Mouse (Mus musculus) testis, adult 10 weeks (tissue): ENCODE data around the gene Cdh1. TPM values are rescaled to one million over a fixed set of nuclear protein-coding genes. Genes with fewer than 3 reads are reported as not detected.

Source experiments
- polyA plus RNA-seq: library from polyadenylated mRNA; stranded (reverse); fragments of 350-450 nt; fragmentation: Illumina TruSeq; extraction: RNeasy Lipid Tissue Mini Kit (QIAGEN cat#74804); gene quantifications from one replicate; pipeline ENCODE4 v1.2.3, GENCODE M21; 2014; ENCODE audit warnings: low read depth, low replicate concordance

Cdh1 gene
- 0.27 TPM for polyA plus RNA-seq

DNA sequence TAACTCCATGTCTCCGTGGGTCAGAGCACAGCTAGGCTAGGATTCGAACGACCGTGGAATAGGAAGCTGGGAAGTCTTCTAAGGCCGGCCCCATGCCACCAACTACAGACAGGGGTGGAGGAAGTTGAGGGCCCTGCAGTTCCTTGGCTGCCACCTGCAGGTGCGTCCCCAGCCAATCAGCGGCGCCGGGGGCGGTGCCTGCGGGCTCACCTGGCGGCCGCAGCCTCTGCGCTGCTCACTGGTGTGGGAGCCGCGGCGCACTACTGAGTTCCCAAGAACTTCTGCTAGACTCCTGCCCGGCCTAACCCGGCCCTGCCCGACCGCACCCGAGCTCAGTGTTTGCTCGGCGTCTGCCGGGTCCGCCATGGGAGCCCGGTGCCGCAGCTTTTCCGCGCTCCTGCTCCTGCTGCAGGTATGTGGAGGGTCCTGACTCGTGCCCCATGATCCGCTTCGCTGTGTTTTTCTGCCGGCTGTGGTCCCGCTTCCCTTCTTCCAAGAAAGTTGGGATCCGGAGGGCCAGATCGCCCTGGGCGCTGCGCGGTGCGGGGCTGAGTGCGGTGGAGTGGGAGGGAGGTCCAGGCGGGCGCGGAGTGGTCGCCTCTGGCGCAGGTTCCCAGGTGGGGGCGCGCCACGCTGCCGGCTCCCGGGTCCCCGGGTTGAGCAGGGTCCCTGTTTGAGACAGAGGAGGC is at the start of gene Cdh1:
Gene Cdh1, plus strand, starts transcription at position 221 of the 689 bp plus-strand sequence.

DNA sequence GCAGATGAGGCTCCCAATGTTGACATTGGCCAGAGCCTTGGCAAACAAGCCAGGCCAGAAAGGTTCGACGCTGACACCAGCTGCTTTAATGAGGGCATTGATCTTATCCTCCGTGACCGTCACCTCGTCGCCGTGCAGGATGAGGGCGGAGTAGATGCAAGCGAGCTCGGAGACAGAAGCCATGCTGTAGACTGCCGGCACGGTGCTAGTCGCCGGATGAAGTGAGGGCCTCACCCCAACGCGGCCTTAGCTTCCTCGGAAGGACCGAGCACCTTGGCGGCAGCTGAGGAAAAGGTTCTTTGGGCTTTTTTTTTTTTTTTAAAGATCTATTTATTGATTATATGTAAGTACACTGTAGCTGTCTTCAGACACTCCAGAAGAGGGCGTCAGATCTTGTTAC is 30.0 kb upstream of the Cdh1 start, which contains the start of gene Gm10073:
Gene Gm10073, minus strand, starts transcription at position 294 of the 400 bp plus-strand sequence.

DNA sequence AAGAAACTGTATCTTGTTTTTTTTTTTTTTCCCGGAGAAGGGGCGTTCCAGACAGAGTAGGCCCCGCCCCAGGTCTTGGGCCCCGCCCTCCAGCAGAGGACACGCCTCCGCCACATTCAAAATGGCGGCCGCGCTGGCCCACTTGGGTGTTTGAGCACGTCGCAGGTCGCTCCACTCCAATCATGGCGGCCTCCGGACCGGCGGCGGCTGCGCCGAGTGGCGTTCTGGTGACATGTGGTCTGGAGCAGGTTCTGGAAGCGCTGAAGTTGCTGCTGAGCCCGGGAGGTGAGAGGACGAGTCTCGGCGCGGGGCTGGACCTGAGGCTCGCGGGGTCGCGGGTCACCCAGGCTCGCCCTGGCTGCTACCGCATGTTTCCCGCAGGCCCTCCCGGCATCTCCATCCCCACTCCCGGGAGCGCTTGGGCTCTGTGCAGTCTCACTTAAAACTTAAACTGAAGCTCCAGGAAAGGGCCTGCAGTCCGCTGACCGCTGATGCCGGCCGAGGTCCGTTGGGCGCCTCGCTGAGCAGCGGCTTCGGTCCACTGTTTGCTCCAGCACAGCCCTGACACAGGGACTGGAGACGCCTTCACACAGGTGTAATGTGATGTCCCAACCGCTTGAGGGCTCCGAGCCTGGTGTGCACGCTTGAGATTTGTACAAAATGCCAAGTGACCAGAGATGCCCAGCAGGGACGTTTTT is 80.0 kb downstream of the Cdh1 start, which contains the start of gene Tango6:
Gene Tango6, plus strand, starts transcription at position 98 of the 698 bp plus-strand sequence.

Other genes with a start within 250 kb of the Cdh1 start
- 3.3 TPM for gene Zfp90, start 188.0 kb upstream of the Cdh1 start, polyA plus RNA-seq
- gene 6030452D12Rik, start 102.8 kb upstream of the Cdh1 start, polyA plus RNA-seq: not detected
- 0.29 TPM for gene Cdh3, start 92.5 kb upstream of the Cdh1 start, polyA plus RNA-seq
- not detected for gene Gm10073, start 29.9 kb upstream of the Cdh1 start, polyA plus RNA-seq
- gene Tango6, start 79.7 kb downstream of the Cdh1 start, polyA plus RNA-seq: 0.83 TPM